Mouse (Mus musculus) liver, adult 2 months (tissue): Measurements from ENCODE around the gene Gm48551.
A peak's percentile ranks its signal among the peaks of the same experiment; 100 is the strongest.

Experiments used
- CTCF ChIP-seq: fragments of 200-500 bp; IDR thresholded peaks from 2 replicates; pipeline ENCODE4 v1.5.1; 2011; ENCODE audit warnings: low read depth, low read length, control low read depth
- POLR2A ChIP-seq: fragments of 200-500 bp; IDR thresholded peaks from 2 replicates; pipeline ENCODE4 v1.6.1; 2011; ENCODE audit warnings: low read length, control low read depth; ENCODE audit not compliant: insufficient read depth; ENCODE audit errors: extremely low read depth

- TF ChIP-seq CTCF (no peak), POLR2A (peak; percentile 51; the same call in 1 of the 2 replicates)
These were observed 6.3 kb upstream of the Gm48551 start, which contains the start of gene Fzr1 for GRCm38 (mm10) chr10:81377793-81378552.
